In the genomic region with DNA sequence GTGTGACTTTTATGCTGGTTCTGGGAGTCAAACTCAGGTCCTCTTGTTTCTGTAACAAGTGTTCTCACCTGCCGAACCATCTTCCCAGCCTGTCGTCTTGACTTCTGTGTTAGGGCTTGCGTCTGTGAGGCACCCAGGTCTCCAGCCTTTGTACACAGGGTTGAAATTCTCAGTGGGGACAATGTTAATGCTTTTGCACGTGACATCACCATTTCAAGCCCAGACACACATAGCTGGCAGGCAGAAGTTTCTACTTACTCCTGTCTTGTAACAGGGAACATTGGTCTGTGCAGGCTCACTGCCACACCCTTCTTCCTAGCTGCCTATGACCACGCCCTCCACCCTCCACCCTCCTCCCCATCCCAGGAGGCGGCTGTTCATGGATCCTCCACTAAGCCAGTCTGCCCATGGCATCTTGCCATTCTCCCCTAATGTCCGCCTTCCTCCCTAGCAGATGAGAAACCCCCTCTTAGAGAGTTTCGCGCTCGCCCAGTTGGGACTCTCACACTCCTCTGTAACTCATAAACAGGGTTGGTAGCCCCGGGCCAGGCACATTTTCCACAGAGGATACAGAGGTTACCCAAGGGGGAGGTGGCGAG, we compare ENCODE assay signal across 12 mouse cellular contexts.
DNase-seq lines count a peak whose midpoint lies in the region; ATAC-seq and TF ChIP-seq lines count a peak whose summit lies in the region.
"Had no signal": no experiment of that assay in that cellular context is flagged by ENCODE, and none has a peak within 500 bp of the region (broad histone marks: within the 10 kb centered on the region; RNA-seq: fewer than 3 reads in every experiment).

No protein-coding gene starts in this region.

- no peaks in the 10 kb centered on the region for H3K9me3 ChIP-seq in hindbrain, postnatal 0 days (ENCODE audit: low read length)
- no peaks in the 10 kb centered on the region for H3K9me3 ChIP-seq in hindbrain, embryonic 12.5 days (replicated peaks)
- H3K9me3 ChIP-seq in forebrain, embryonic 14.5 days (replicated peaks; ENCODE audit: control insufficient read depth, low read length), result no peaks in the 10 kb centered on the region
- no peaks in the 10 kb centered on the region for H3K9me3 ChIP-seq in stomach, embryonic 16.5 days (replicated peaks; ENCODE audit: control insufficient read depth, low read length)

- H3K4me3 ChIP-seq in hindbrain, postnatal 0 days (ENCODE audit: low read length), result no peak overlapping the region
- no peak overlapping the region for H3K4me3 ChIP-seq in hindbrain, embryonic 12.5 days
- no peak overlapping the region for H3K4me3 ChIP-seq in thymus, adult 2 months (ENCODE audit: control insufficient read depth, insufficient read depth, low read length)
- no peak overlapping the region for H3K4me3 ChIP-seq in forebrain, embryonic 14.5 days (ENCODE audit: low read depth, low read length)
- no peak overlapping the region for H3K4me3 ChIP-seq in stomach, embryonic 16.5 days (replicated peaks; ENCODE audit: low read length)

- no peak overlapping the region for H3K4me2 ChIP-seq in hindbrain, postnatal 0 days (ENCODE audit: low read depth, low read length)
- H3K4me2 ChIP-seq in hindbrain, embryonic 12.5 days (replicated peaks), result no peak overlapping the region
- H3K4me2 ChIP-seq in forebrain, embryonic 14.5 days (ENCODE audit: low read length), result no peak overlapping the region
- H3K4me2 ChIP-seq in stomach, embryonic 16.5 days (ENCODE audit: low read depth, low read length), result 0 out of 2 replicates have a peak overlapping the region, but pooled peaks have one; percentile 3

- no peak overlapping the region for H3K9ac ChIP-seq in hindbrain, postnatal 0 days (replicated peaks; ENCODE audit: low read length)
- H3K9ac ChIP-seq in hindbrain, embryonic 12.5 days, result no peak overlapping the region
- H3K9ac ChIP-seq in forebrain, embryonic 14.5 days (ENCODE audit: low read length), result no peak overlapping the region
- peak overlapping the region; percentile 52 for H3K9ac ChIP-seq in stomach, embryonic 16.5 days (ENCODE audit: low read length)

- no peak overlapping the region for H3K27ac ChIP-seq in hindbrain, postnatal 0 days
- H3K27ac ChIP-seq in hindbrain, embryonic 12.5 days, result no peak overlapping the region
- H3K27ac ChIP-seq in thymus, adult 2 months (ENCODE audit: control insufficient read depth, insufficient read depth, low read length), result peak overlapping the region; percentile 97
- H3K27ac ChIP-seq in forebrain, embryonic 14.5 days (ENCODE audit: low read depth, low read length), result no peak overlapping the region
- peak overlapping the region; percentile 78 for H3K27ac ChIP-seq in stomach, embryonic 16.5 days (ENCODE audit: low read length)

- H3K4me1 ChIP-seq in hindbrain, postnatal 0 days (ENCODE audit: insufficient read depth, low read length), result peaks cover 16% of the 10 kb centered on the region
- H3K4me1 ChIP-seq in hindbrain, embryonic 12.5 days, result peaks cover 60% of the 10 kb centered on the region
- peaks cover 87% of the 10 kb centered on the region for H3K4me1 ChIP-seq in thymus, adult 2 months (replicated peaks; ENCODE audit: control insufficient read depth, insufficient read depth, low read length)
- H3K4me1 ChIP-seq in forebrain, embryonic 14.5 days (ENCODE audit: control insufficient read depth, insufficient read depth, low read length), result peaks cover 27% of the 10 kb centered on the region
- peaks cover 55% of the 10 kb centered on the region for H3K4me1 ChIP-seq in stomach, embryonic 16.5 days (ENCODE audit: control insufficient read depth, insufficient read depth, low read length)

- DNase-seq in hindbrain, postnatal 0 days (ENCODE audit: low spot score), result peak; percentile 27
- no peak for DNase-seq in thymus, adult 2 months
- no peak for DNase-seq in thymus, adult 18-20 months
- peak; percentile 62 for DNase-seq in forebrain, embryonic 14.5 days (ENCODE audit: low spot score)
- DNase-seq in ovary, postnatal 10 days (ENCODE audit: low spot score), result no peak
- DNase-seq in adrenal gland, postnatal 4 days (ENCODE audit: low spot score in 2 of 2), result no peak
- DNase-seq: gastrocnemius, postnatal 36 days; kidney, adult 18-20 months; left cerebral cortex, postnatal 4 days; right cerebral cortex, postnatal 14 days had no signal

- no peak for ATAC-seq in hindbrain, postnatal 0 days
- no peak for ATAC-seq in hindbrain, embryonic 12.5 days (ENCODE audit: low FRiP score)
- no peak for ATAC-seq in forebrain, embryonic 14.5 days
- peak; percentile 59; the same call in 1 of the 2 replicates for ATAC-seq in stomach, embryonic 16.5 days (ENCODE audit: insufficient read depth, low FRiP score)

- no peaks in the 10 kb centered on the region for H3K36me3 ChIP-seq in hindbrain, postnatal 0 days (ENCODE audit: insufficient read depth, low read length)
- H3K36me3 ChIP-seq in hindbrain, embryonic 12.5 days, result no peaks in the 10 kb centered on the region
- no peaks in the 10 kb centered on the region for H3K36me3 ChIP-seq in thymus, adult 2 months (ENCODE audit: control insufficient read depth, insufficient read depth, low read length)
- no peaks in the 10 kb centered on the region for H3K36me3 ChIP-seq in forebrain, embryonic 14.5 days (ENCODE audit: control insufficient read depth, insufficient read depth, low read length)
- H3K36me3 ChIP-seq in stomach, embryonic 16.5 days (ENCODE audit: control insufficient read depth, insufficient read depth, low read length), result no peaks in the 10 kb centered on the region

- no peak for TF ChIP-seq CTCF in hindbrain, postnatal 0 days (IDR thresholded peaks at IDR 0.05; ENCODE audit: low read depth)
- TF ChIP-seq CTCF in thymus, adult 2 months (IDR thresholded peaks at IDR 0.05; ENCODE audit: borderline replicate concordance, control insufficient read depth, extremely low read depth, insufficient read depth, low read length, poor library complexity), result no peak

- no peak for TF ChIP-seq POLR2A in thymus, adult 2 months (IDR thresholded peaks at IDR 0.05; ENCODE audit: control insufficient read depth, extremely low read depth, insufficient read depth, low read length, poor library complexity)

- 56% methylated on average over 12 of the region's 12 CpGs for WGBS in hindbrain, postnatal 0 days
- WGBS in hindbrain, embryonic 12.5 days, result 71% methylated on average over 12 of the region's 12 CpGs
- 83% methylated on average over 12 of the region's 12 CpGs for WGBS in thymus, adult 2 months
- WGBS in forebrain, embryonic 14.5 days, result 61% methylated on average over 12 of the region's 12 CpGs
- 62% methylated on average over 12 of the region's 12 CpGs for WGBS in stomach, embryonic 16.5 days

- H3K27me3 ChIP-seq in hindbrain, postnatal 0 days (ENCODE audit: insufficient read depth, low read length), result no peaks in the 10 kb centered on the region
- H3K27me3 ChIP-seq in hindbrain, embryonic 12.5 days, result no peaks in the 10 kb centered on the region
- no peaks in the 10 kb centered on the region for H3K27me3 ChIP-seq in thymus, adult 2 months (ENCODE audit: control insufficient read depth, insufficient read depth, low read length)
- H3K27me3 ChIP-seq in forebrain, embryonic 14.5 days (replicated peaks; ENCODE audit: control insufficient read depth, insufficient read depth, low read length), result no peaks in the 10 kb centered on the region
- no peaks in the 10 kb centered on the region for H3K27me3 ChIP-seq in stomach, embryonic 16.5 days (ENCODE audit: control insufficient read depth, insufficient read depth, low read length)

Comparison
In these comparisons a context has a peak if more than half of its experiments do, and no peak if none do; other contexts are left out.
1. DNase-seq: peak in hindbrain, postnatal 0 days (single experiment) and forebrain, embryonic 14.5 days (single experiment); none in thymus, adult 2 months (single experiment), thymus, adult 18-20 months (0 of 2), ovary, postnatal 10 days (single experiment) and adrenal gland, postnatal 4 days (0 of 2).
2. H3K27ac ChIP-seq: peak in thymus, adult 2 months (single experiment) and stomach, embryonic 16.5 days (single experiment); none in hindbrain, postnatal 0 days (single experiment), hindbrain, embryonic 12.5 days (single experiment) and forebrain, embryonic 14.5 days (single experiment).